Mouse (Mus musculus): ENCODE data around the gene Zc3hc1. TPM values are rescaled to one million over a fixed set of nuclear protein-coding genes. Genes with fewer than 3 reads are reported as not detected.
"Not testable (repeated sequence)": the region's sequence is repeated elsewhere in the genome, so short reads cannot be mapped to it uniquely, and the experiment has no call there.

Gene Zc3hc1
- polyA plus RNA-seq, 1 experiment from 2014 or later, result 42.9 TPM

DNA sequence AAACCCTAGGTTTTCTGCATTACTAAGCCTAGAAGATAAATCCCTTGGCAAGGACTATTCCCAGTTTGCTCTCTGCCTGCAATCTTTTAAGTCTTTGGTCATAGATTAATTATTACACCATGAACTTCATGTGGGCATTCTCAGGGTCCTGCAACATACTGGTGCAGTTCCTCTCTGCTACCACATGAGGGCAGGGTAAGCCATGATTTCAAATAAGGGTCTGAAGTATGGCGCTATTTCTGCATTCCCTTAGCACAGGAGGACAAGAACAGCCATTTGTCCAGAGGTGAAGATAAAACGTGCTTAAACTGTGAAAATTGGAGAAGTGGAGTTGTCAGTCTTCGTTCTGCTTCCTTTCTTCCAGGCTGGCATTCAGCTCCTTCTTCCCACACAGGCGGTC lies 12.6 kb upstream of the Zc3hc1 start:
- Histone ChIP-seq H3K9ac (no peak overlapping the region), H3K9me3 (no peaks in the 10 kb centered on the region), H3K4me3 (replicated peaks) (0 out of 2 replicates have a peak overlapping the region, but pooled peaks have one; percentile 14), H3K27ac (no peak overlapping the region), H3K4me2 (replicated peaks) (peak overlapping the region; percentile 45), H3K4me1 (replicated peaks) (0 out of 2 replicates have a peak, but pooled peaks cover 6% of the 10 kb centered on the region), H3K36me3 (no peaks in the 10 kb centered on the region), H3K27me3 (replicated peaks) (no peaks in the 10 kb centered on the region)
- WGBS, result 24% methylated on average over 4 of the region's 4 CpGs
- 0 out of 2 replicates have a peak, but pooled peaks have one; percentile 11 for ATAC-seq

- Histone ChIP-seq H3K36me3 (no peaks in the 10 kb centered on the region), H3K4me3 (replicated peaks) (peak overlapping the region; percentile 100), H3K9me3 (no peaks in the 10 kb centered on the region), H3K4me2 (replicated peaks) (peak overlapping the region; percentile 54), H3K27ac (peak overlapping the region; percentile 89), H3K27me3 (replicated peaks) (no peaks in the 10 kb centered on the region), H3K9ac (peak overlapping the region; percentile 90), H3K4me1 (replicated peaks) (0 out of 2 replicates have a peak, but pooled peaks cover 6% of the 10 kb centered on the region)
- WGBS, result 0% methylated on average over 29 of the region's 29 CpGs
- peak; percentile 41 for ATAC-seq
These were observed 11.3 kb upstream of the Zc3hc1 start for GRCm38 (mm10) chr6:30402091-30402491.

GRCm38 (mm10) chr6:30401308-30402015 lies 10.6 kb upstream of the Zc3hc1 start, which contains the start of gene Klhdc10:
Klhdc10 (plus strand) TSS chr6:30401868.
- 0 out of 2 replicates have a peak, but pooled peaks cover 6% of the 10 kb centered on the region for H3K4me1 ChIP-seq (replicated peaks)
- H3K4me2 ChIP-seq (replicated peaks), result peak within 1 kb of the TSS; percentile 54
- H3K36me3 ChIP-seq, result no peaks in the 10 kb centered on the region
- peak within 1 kb of the TSS; percentile 96 for H3K27ac ChIP-seq
- WGBS, result under 1% methylated on average over 41 of the region's 41 CpGs
- H3K4me3 ChIP-seq (replicated peaks), result peak within 1 kb of the TSS; percentile 100
- peak; percentile 100 for ATAC-seq
- H3K9ac ChIP-seq, result peak within 1 kb of the TSS; percentile 90
- no peaks in the 10 kb centered on the region for H3K27me3 ChIP-seq (replicated peaks)
- H3K9me3 ChIP-seq, result no peaks in the 10 kb centered on the region

- ATAC-seq, result no peak
- WGBS, result 5% methylated on average over 7 of the region's 7 CpGs
These were observed 9.9 kb upstream of the Zc3hc1 start for GRCm38 (mm10) chr6:30400716-30401115.

DNA sequence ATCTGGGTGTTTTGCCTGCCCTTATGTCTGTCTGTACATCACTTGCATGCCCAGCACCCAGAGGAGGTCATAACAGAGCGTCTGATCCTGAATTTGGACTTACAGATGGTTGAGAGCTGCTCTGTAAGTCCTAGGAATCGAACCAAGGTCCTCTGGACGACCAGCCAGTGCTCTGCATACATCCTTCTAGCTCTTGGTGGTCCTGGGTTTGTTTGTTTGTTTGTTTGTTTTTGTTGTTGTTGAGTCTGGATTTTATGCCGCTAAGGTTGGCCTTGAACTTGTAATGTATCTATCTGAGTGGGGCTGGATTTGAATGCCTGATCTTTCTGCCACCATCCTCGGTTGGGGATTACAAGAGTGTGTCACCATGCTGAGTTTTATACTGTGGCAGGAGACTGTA lies 9.3 kb upstream of the Zc3hc1 start:
- no peaks in the 10 kb centered on the region for H3K36me3 ChIP-seq
- H3K4me2 ChIP-seq (replicated peaks), result no peak overlapping the region
- ATAC-seq, result no peak
- H3K27me3 ChIP-seq (replicated peaks), result no peaks in the 10 kb centered on the region
- no peak overlapping the region for H3K4me3 ChIP-seq (replicated peaks)
- H3K9ac ChIP-seq, result no peak overlapping the region
- 0 out of 2 replicates have a peak, but pooled peaks cover 6% of the 10 kb centered on the region for H3K4me1 ChIP-seq (replicated peaks)
- no peaks in the 10 kb centered on the region for H3K9me3 ChIP-seq
- no peak overlapping the region for H3K27ac ChIP-seq
- WGBS, result 79% methylated on average over 5 of the region's 5 CpGs

More at GRCm38 (mm10) chr6:30400716-30401115, 9.9 kb upstream of the Zc3hc1 start:
- Histone ChIP-seq H3K4me2 (replicated peaks) (peak overlapping the region; percentile 52), H3K9ac (peak overlapping the region; percentile 53; the same call in 1 of the 2 replicates), H3K9me3 (no peaks in the 10 kb centered on the region), H3K4me1 (replicated peaks) (0 out of 2 replicates have a peak, but pooled peaks cover 6% of the 10 kb centered on the region), H3K27me3 (replicated peaks) (no peaks in the 10 kb centered on the region), H3K4me3 (replicated peaks) (peak overlapping the region; percentile 100), H3K27ac (peak overlapping the region; percentile 96), H3K36me3 (no peaks in the 10 kb centered on the region)

- 87% methylated on average over 7 of the region's 7 CpGs for WGBS
- no peaks in the 10 kb centered on the region for H3K4me1 ChIP-seq (replicated peaks)
- H3K4me3 ChIP-seq (replicated peaks), result no peak overlapping the region
- H3K9me3 ChIP-seq, result no peaks in the 10 kb centered on the region
- H3K36me3 ChIP-seq, result no peaks in the 10 kb centered on the region; the same call in 1 of the 2 replicates
- no peak overlapping the region for H3K27ac ChIP-seq
- H3K27me3 ChIP-seq (replicated peaks), result no peaks in the 10 kb centered on the region
- no peak for ATAC-seq
- H3K4me2 ChIP-seq (replicated peaks), result no peak overlapping the region
- H3K9ac ChIP-seq, result no peak overlapping the region
These were observed 1.2 kb upstream of the Zc3hc1 start for GRCm38 (mm10) chr6:30391996-30392395.

DNA sequence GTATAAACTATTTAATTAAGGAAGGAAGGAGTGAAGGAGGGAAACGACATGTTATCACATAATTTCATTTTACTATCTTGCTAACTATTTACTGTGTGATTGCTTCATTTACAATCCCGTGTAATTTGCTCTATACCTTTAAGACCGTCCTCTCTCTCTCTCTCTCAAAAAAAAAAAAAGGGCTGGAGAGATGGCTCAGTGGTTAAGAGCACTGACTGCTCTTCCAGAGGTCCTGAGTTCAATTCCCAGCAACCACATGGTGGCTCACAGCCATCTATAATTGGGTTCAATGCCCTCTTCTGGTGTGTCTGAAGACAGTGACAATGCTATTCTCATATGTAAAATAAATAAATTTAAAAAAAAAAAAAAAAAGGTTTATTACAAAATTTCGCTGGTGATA lies 557 bp downstream of the Zc3hc1 start:
- not testable (repeated sequence) for H3K27me3 ChIP-seq (replicated peaks); H3K36me3 ChIP-seq; H3K9me3 ChIP-seq; H3K27ac ChIP-seq; H3K4me1 ChIP-seq (replicated peaks)
- Histone ChIP-seq H3K4me2 (replicated peaks) (peak overlapping the region; percentile 47), H3K9ac (peak overlapping the region; percentile 74), H3K4me3 (replicated peaks) (peak overlapping the region; percentile 78)
- WGBS, result 20% methylated on average over 4 of the region's 4 CpGs
- ATAC-seq, result peak; percentile 41; the same call in 1 of the 2 replicates

- Histone ChIP-seq H3K27ac (no peak overlapping the region), H3K4me2 (replicated peaks) (no peak overlapping the region), H3K9me3 (no peaks in the 10 kb centered on the region), H3K4me1 (replicated peaks) (no peaks in the 10 kb centered on the region), H3K4me3 (replicated peaks) (no peak overlapping the region), H3K27me3 (replicated peaks) (no peaks in the 10 kb centered on the region), H3K36me3 (peaks cover 26% of the 10 kb centered on the region), H3K9ac (no peak overlapping the region)
- WGBS, result 55% methylated on average over 3 of the region's 3 CpGs
- no peak for ATAC-seq
These were observed 9.7 kb downstream of the Zc3hc1 start for GRCm38 (mm10) chr6:30381116-30381515.

DNA sequence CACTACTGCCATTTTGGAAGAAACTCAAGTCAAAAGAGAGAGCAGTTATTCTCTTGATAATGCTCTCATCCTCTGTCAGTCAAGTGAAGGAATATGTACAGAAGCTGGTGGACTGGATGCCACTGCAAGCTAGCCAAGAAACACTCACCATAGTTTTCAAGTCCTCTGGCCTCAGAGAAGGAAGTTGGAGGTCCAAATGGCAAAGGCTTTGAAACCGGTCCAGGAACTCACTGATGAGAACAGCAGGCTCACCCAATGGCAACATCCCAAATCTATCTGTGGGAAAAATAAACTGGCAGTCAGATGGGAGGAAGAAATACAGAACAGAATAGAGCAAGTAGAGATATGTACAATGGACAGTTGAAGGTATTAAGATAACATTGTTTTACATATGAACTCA lies 15.0 kb downstream of the Zc3hc1 start:
- ATAC-seq, result no peak
- peaks cover 42% of the 10 kb centered on the region for H3K36me3 ChIP-seq

DNA sequence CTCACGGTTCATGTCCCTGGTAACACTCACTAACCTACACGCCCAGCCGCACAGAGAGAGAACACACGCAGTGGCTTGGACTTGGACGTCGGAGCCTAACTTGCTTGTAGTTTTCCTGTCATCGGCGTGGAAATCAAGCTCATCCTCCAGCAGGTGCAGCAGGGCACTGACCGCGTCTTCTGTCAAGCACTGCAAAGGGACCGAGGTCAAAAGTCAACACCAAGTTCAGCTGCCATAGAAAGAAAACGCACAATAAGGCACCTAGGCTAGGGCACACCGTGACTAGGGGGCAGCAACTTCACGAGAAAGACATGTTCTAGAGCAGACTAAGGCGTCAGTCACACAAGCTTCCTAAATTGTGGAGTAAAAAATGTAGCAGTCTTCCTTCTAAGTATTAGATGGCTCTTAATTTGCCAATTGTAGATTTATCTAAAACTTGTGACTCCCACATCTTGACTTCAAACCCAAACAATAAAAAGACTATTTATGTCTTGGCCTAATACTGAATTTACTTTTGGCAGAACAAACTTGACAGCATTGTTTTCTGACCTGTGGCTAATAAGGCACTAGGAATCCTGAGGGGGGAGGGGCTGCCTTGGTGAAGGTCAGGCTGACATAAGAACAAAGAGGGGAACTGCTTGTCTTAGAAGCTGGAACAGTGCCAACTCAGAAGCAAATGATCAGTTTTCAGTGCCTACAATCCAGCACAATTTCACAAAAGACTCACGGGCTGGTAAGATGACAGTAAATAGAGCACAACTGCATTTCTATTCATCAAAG lies 15.9 kb downstream of the Zc3hc1 start:
- 87% methylated on average over 16 of the region's 16 CpGs for WGBS
- H3K36me3 ChIP-seq, result peaks cover 51% of the 10 kb centered on the region
- H3K4me1 ChIP-seq (replicated peaks), result no peaks in the 10 kb centered on the region
- no peak overlapping the region for H3K4me2 ChIP-seq (replicated peaks)
- H3K4me3 ChIP-seq (replicated peaks), result no peak overlapping the region
- H3K9me3 ChIP-seq, result no peaks in the 10 kb centered on the region
- no peak overlapping the region for H3K27ac ChIP-seq
- no peak overlapping the region for H3K9ac ChIP-seq
- no peak for ATAC-seq
- H3K27me3 ChIP-seq (replicated peaks), result no peaks in the 10 kb centered on the region

More for the DNA sequence above, 15.0 kb downstream of the Zc3hc1 start:
- no peak overlapping the region for H3K4me3 ChIP-seq (replicated peaks)
- 82% methylated on average over 1 of the region's 1 CpGs for WGBS
- no peaks in the 10 kb centered on the region for H3K27me3 ChIP-seq (replicated peaks)
- no peak overlapping the region for H3K4me2 ChIP-seq (replicated peaks)
- no peaks in the 10 kb centered on the region for H3K9me3 ChIP-seq
- H3K27ac ChIP-seq, result no peak overlapping the region
- no peaks in the 10 kb centered on the region for H3K4me1 ChIP-seq (replicated peaks)
- H3K9ac ChIP-seq, result no peak overlapping the region

DNA sequence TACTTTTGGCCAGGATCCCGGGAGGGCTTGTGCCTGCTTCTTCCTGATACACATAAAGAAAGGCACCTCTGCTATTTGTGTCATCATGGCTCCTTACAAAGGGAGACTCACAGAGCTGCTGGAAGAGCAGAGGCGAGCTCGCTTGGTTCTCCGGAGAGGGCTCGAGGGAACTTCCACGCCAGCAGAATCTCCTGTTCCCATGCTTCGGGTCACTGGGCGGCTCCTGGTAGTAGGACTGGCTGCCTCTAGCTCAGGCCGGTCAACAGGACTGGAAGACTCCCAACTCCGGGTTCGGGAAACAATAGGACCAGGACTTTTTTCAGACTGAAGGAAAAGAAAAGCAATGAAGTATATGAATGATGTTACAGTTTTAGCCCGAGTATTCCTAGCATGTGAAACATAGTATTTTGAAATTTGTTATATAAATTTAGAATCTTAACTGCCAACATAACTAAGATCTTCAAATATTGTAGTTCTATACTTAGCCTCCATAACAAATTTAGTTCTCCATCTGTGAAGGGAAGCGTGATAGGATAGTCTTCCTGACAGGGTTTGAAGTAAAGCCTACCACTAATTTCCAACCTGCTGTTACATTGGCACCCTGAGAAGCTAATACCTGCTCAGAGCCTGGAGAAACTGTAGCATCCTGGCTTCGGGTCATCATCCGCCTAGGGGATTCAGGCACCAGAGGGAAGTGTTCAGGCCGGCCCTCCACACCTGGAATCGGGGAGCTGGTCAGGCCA lies 18.0 kb downstream of the Zc3hc1 start:
- no peak overlapping the region for H3K27ac ChIP-seq
- no peaks in the 10 kb centered on the region for H3K27me3 ChIP-seq (replicated peaks)
- H3K4me2 ChIP-seq (replicated peaks), result no peak overlapping the region
- H3K4me3 ChIP-seq (replicated peaks), result no peak overlapping the region
- H3K4me1 ChIP-seq (replicated peaks), result no peaks in the 10 kb centered on the region
- no peak for ATAC-seq
- peaks cover 61% of the 10 kb centered on the region for H3K36me3 ChIP-seq
- H3K9ac ChIP-seq, result no peak overlapping the region
- WGBS, result 95% methylated on average over 17 of the region's 17 CpGs
- no peaks in the 10 kb centered on the region for H3K9me3 ChIP-seq

- H3K36me3 ChIP-seq, result peaks cover 52% of the 10 kb centered on the region
- no peak for ATAC-seq
- WGBS, result 79% methylated on average over 3 of the region's 3 CpGs
These were observed 21.5 kb downstream of the Zc3hc1 start for GRCm38 (mm10) chr6:30369291-30369690.

More at GRCm38 (mm10) chr6:30369291-30369690, 21.5 kb downstream of the Zc3hc1 start:
- Histone ChIP-seq H3K4me2 (replicated peaks) (no peak overlapping the region), H3K9me3 (no peaks in the 10 kb centered on the region), H3K27ac (no peak overlapping the region), H3K4me1 (replicated peaks) (no peaks in the 10 kb centered on the region), H3K9ac (no peak overlapping the region), H3K27me3 (replicated peaks) (no peaks in the 10 kb centered on the region), H3K4me3 (replicated peaks) (no peak overlapping the region)
